Mouse (Mus musculus): ENCODE data around the gene Me3.

- no peak for TF ChIP-seq POLR2A (IDR thresholded peaks at IDR 0.05; ENCODE audit: insufficient read depth, low read depth, low read length)
- TF ChIP-seq CTCF (IDR thresholded peaks at IDR 0.05; ENCODE audit: insufficient read depth, low read depth, low read length), result no peak
Observed at GRCm38 (mm10) chr7:89629914-89630313, 2.3 kb upstream of the Me3 start.
